Mouse (Mus musculus) limb, embryonic 15.5 days (tissue): ENCODE data around the gene Stk24. TPM values are rescaled to one million over a fixed set of nuclear protein-coding genes. Genes with fewer than 3 reads are reported as not detected.

ENCODE experiments used
- polyA plus RNA-seq: library from polyadenylated mRNA; unstranded; fragments of >200 nt; fragmentation: Nextera tagmentation; extraction: Ambion mirVana; gene quantifications from 2 replicates; pipeline ENCODE4 v1.2.1, GENCODE M21; 2015

The Stk24 gene
- polyA plus RNA-seq, 1 experiment from 2014 or later = 42.0 TPM

Other genes with a start within 250 kb of the Stk24 start
- gene Slc15a1, start 125.2 kb upstream of the Stk24 start, polyA plus RNA-seq = 4.4 and 5.3 TPM in 2 replicates